Comparison of ENCODE assay signal across 8 mouse cellular contexts in genomic region chr11:6415551-6416404, GRCm38 (mm10). TPM values are rescaled to one million over a fixed set of nuclear protein-coding genes. Genes with fewer than 3 reads are reported as not detected.
DNase-seq lines count a peak whose midpoint lies in the region; ATAC-seq and TF ChIP-seq lines count a peak whose summit lies in the region.

No protein-coding gene starts in this region.

- peak; percentile 94 for ATAC-seq in forebrain, postnatal 0 days
- peak; percentile 92 for ATAC-seq in lung, embryonic 14.5 days (ENCODE audit: insufficient read depth)
- ATAC-seq in neutrophil, adult 5-6 weeks (ENCODE audit: extremely low read depth, insufficient number of reproducible peaks, low FRiP score, poor library complexity, severe bottlenecking): peak; percentile 91

- H3K9me3 ChIP-seq in forebrain, postnatal 0 days (ENCODE audit: low read length): no peaks in the 10 kb centered on the region
- no peaks in the 10 kb centered on the region for H3K9me3 ChIP-seq in lung, embryonic 14.5 days (ENCODE audit: low read depth, low read length)

- peak overlapping the region; percentile 100 for H3K27ac ChIP-seq in cerebellum, adult 2 months (ENCODE audit: insufficient read depth, low read length)
- H3K27ac ChIP-seq in forebrain, postnatal 0 days (ENCODE audit: low read depth, low read length): peak overlapping the region; percentile 99
- peak overlapping the region; percentile 99 for H3K27ac ChIP-seq in lung, embryonic 14.5 days (ENCODE audit: low read depth)

- peak; percentile 92 for TF ChIP-seq POLR2A in cerebellum, adult 2 months (IDR thresholded peaks at IDR 0.05; ENCODE audit: borderline replicate concordance, insufficient read depth, low read length)

- WGBS in cerebellum, adult 2 months: under 1% methylated on average over 93 of the region's 102 CpGs
- WGBS in forebrain, postnatal 0 days: 1% methylated on average over 100 of the region's 102 CpGs
- WGBS in lung, embryonic 14.5 days: under 1% methylated on average over 94 of the region's 102 CpGs

- H3K4me1 ChIP-seq in cerebellum, adult 2 months (ENCODE audit: control insufficient read depth, insufficient read depth, low read length): peaks cover 5% of the 10 kb centered on the region; the same call in 1 of the 2 replicates
- H3K4me1 ChIP-seq in forebrain, postnatal 0 days (ENCODE audit: insufficient read depth): 0 out of 2 replicates have a peak, but pooled peaks cover 14% of the 10 kb centered on the region
- no peaks in the 10 kb centered on the region for H3K4me1 ChIP-seq in lung, embryonic 14.5 days (ENCODE audit: insufficient read depth)

- H3K27me3 ChIP-seq in cerebellum, adult 2 months (ENCODE audit: control insufficient read depth, insufficient read depth, low read length): no peaks in the 10 kb centered on the region
- no peaks in the 10 kb centered on the region for H3K27me3 ChIP-seq in forebrain, postnatal 0 days (ENCODE audit: insufficient read depth, low read length)
- H3K27me3 ChIP-seq in lung, embryonic 14.5 days (ENCODE audit: insufficient read depth, low read length): no peaks in the 10 kb centered on the region

- H3K4me2 ChIP-seq in forebrain, postnatal 0 days (ENCODE audit: low read depth): peak overlapping the region; percentile 82
- H3K4me2 ChIP-seq in lung, embryonic 14.5 days: peak overlapping the region; percentile 94

- H3K9ac ChIP-seq in forebrain, postnatal 0 days: peak overlapping the region; percentile 99
- H3K9ac ChIP-seq in lung, embryonic 14.5 days: peak overlapping the region; percentile 99

- peak; percentile 72 for DNase-seq in MEL-GATA-1-ER (ENCODE audit: extremely low read depth, low read depth)
- DNase-seq in cerebellum, adult 2 months: peak; percentile 98 to 100
- DNase-seq in forebrain, postnatal 0 days: peak; percentile 97
- DNase-seq in heart, postnatal 4 days: peak; percentile 99
- DNase-seq in layer of hippocampus, adult 8-10 months (ENCODE audit: low spot score in 2 of 2): peak; percentile 96 to 99
- peak; percentile 98 for DNase-seq in lung, embryonic 14.5 days
- DNase-seq in testis, postnatal 14 days (ENCODE audit: low spot score): peak; percentile 97

- H3K36me3 ChIP-seq in forebrain, postnatal 0 days (ENCODE audit: insufficient read depth): peaks cover 20% of the 10 kb centered on the region
- H3K36me3 ChIP-seq in lung, embryonic 14.5 days (ENCODE audit: insufficient read depth): peaks cover 34% of the 10 kb centered on the region

- H3K4me3 ChIP-seq in cerebellum, adult 2 months (replicated peaks; ENCODE audit: insufficient read depth, low read depth, low read length): peak overlapping the region; percentile 95
- H3K4me3 ChIP-seq in forebrain, postnatal 0 days (ENCODE audit: low read depth, low read length): peak overlapping the region; percentile 94
- peak overlapping the region; percentile 95 for H3K4me3 ChIP-seq in lung, embryonic 14.5 days (ENCODE audit: low read depth, low read length)

- no peak for TF ChIP-seq CTCF in cerebellum, adult 2 months (IDR thresholded peaks at IDR 0.05; ENCODE audit: borderline replicate concordance, insufficient read depth, low read depth, low read length)
- TF ChIP-seq CTCF in forebrain, postnatal 0 days (IDR thresholded peaks at IDR 0.05; ENCODE audit: low read depth): no peak
- no peak for TF ChIP-seq CTCF in lung, embryonic 14.5 days (IDR thresholded peaks at IDR 0.05; ENCODE audit: low read depth)

RNA-seq across cellular contexts. Expression of gene Ppia, which starts 0.5 kb away (rescaled TPM):
- 2,288 and 2,321 TPM in 2 replicates for polyA plus RNA-seq in cerebellum, adult 2 months (2012; rRNA removed)
- total RNA-seq in forebrain, postnatal 0 days (2014; rRNA removed): 3,025 and 4,002 TPM in 2 replicates
- polyA plus RNA-seq in forebrain, postnatal 0 days (2015; fragmentation: Nextera tagmentation; extraction: Ambion mirVana): 5,423 and 7,006 TPM in 2 replicates
- total RNA-seq in heart, postnatal 4 days (2021): 1,000 to 10,000 TPM; 1,521 to 1,568 TPM
- 1,000 to 10,000 TPM; 1,319 to 1,646 (median 1,558) TPM for total RNA-seq in layer of hippocampus, adult 8-10 months (2022)
- 6,177 and 6,257 TPM in 2 replicates for polyA plus RNA-seq in lung, embryonic 14.5 days (2014; fragmentation: Nextera tagmentation; extraction: Ambion mirVana)
- total RNA-seq in neutrophil, adult 5-6 weeks (2017): 569 and 595 TPM in 2 replicates

RNA-seq across cellular contexts. Expression of gene Zmiz2, which starts 26.9 kb away (rescaled TPM):
- polyA plus RNA-seq in cerebellum, adult 2 months (2012; rRNA removed): 90.4 and 92.2 TPM in 2 replicates
- 109 and 129 TPM in 2 replicates for total RNA-seq in forebrain, postnatal 0 days (2014; rRNA removed)
- 38.1 and 43.8 TPM in 2 replicates for polyA plus RNA-seq in forebrain, postnatal 0 days (2015; fragmentation: Nextera tagmentation; extraction: Ambion mirVana)
- total RNA-seq in heart, postnatal 4 days (2021): 10 to 100 TPM; 46.8 to 49.1 TPM
- 100 to 1,000 TPM; 157 to 169 (median 159) TPM for total RNA-seq in layer of hippocampus, adult 8-10 months (2022)
- 11.8 and 12.9 TPM in 2 replicates for polyA plus RNA-seq in lung, embryonic 14.5 days (2014; fragmentation: Nextera tagmentation; extraction: Ambion mirVana)
- total RNA-seq in neutrophil, adult 5-6 weeks (2017): 29.6 and 32.9 TPM in 2 replicates

RNA-seq across cellular contexts. Expression of gene H2afv, which starts 28.5 kb away (rescaled TPM):
- 106 and 107 TPM in 2 replicates for polyA plus RNA-seq in cerebellum, adult 2 months (2012; rRNA removed)
- 55.3 and 68.0 TPM in 2 replicates for total RNA-seq in forebrain, postnatal 0 days (2014; rRNA removed)
- polyA plus RNA-seq in forebrain, postnatal 0 days (2015; fragmentation: Nextera tagmentation; extraction: Ambion mirVana): 185 and 235 TPM in 2 replicates
- 100 to 1,000 TPM; 125 to 126 TPM for total RNA-seq in heart, postnatal 4 days (2021)
- 10 to 100 TPM; 26.4 to 39.8 (median 36.9) TPM for total RNA-seq in layer of hippocampus, adult 8-10 months (2022)
- 562 and 581 TPM in 2 replicates for polyA plus RNA-seq in lung, embryonic 14.5 days (2014; fragmentation: Nextera tagmentation; extraction: Ambion mirVana)
- 41.4 and 46.2 TPM in 2 replicates for total RNA-seq in neutrophil, adult 5-6 weeks (2017)

RNA-seq across cellular contexts. Expression of gene Purb, which starts 59.9 kb away (rescaled TPM):
- 76.9 and 81.9 TPM in 2 replicates for polyA plus RNA-seq in cerebellum, adult 2 months (2012; rRNA removed)
- total RNA-seq in forebrain, postnatal 0 days (2014; rRNA removed): 49.9 and 53.5 TPM in 2 replicates
- 10.9 and 18.6 TPM in 2 replicates for polyA plus RNA-seq in forebrain, postnatal 0 days (2015; fragmentation: Nextera tagmentation; extraction: Ambion mirVana)
- total RNA-seq in heart, postnatal 4 days (2021): 10 to 100 TPM; 81.8 to 84.6 TPM
- total RNA-seq in layer of hippocampus, adult 8-10 months (2022): 100 to 1,000 TPM; 202 to 239 (median 220) TPM
- polyA plus RNA-seq in lung, embryonic 14.5 days (2014; fragmentation: Nextera tagmentation; extraction: Ambion mirVana): 25.9 and 27.9 TPM in 2 replicates
- 73.4 and 75.8 TPM in 2 replicates for total RNA-seq in neutrophil, adult 5-6 weeks (2017)

Comparison
In these comparisons a context has a peak if more than half of its experiments do, and no peak if none do; other contexts are left out.
1. Peak in every context shown above with its lines: DNase-seq, ATAC-seq, H3K4me3 ChIP-seq and H3K27ac ChIP-seq.